Mouse (Mus musculus): ENCODE results near the gene Svop.
A peak's percentile ranks its signal among the peaks of the same experiment; 100 is the strongest.

Svop gene

DNA sequence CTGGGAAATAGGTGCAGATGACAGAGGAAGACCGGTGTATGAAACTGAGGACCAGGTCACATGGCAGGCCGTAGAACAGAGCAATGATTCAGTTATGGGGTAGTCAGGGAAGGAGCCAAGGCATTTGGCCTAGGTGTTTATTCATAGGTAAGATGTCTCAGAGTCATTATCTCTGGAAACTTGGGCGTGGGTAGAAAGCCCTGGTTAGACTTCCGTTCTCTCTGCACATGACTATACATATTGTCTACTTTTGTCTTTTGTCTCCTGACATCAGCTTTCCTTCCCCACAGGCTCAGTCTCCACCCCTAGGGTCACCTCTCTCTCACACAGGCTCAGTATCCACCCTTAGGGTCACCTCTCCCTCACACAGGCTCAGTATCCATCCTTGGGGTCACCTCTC, 47.6 kb downstream of the Svop start:
- no peak for DNase-seq

DNA sequence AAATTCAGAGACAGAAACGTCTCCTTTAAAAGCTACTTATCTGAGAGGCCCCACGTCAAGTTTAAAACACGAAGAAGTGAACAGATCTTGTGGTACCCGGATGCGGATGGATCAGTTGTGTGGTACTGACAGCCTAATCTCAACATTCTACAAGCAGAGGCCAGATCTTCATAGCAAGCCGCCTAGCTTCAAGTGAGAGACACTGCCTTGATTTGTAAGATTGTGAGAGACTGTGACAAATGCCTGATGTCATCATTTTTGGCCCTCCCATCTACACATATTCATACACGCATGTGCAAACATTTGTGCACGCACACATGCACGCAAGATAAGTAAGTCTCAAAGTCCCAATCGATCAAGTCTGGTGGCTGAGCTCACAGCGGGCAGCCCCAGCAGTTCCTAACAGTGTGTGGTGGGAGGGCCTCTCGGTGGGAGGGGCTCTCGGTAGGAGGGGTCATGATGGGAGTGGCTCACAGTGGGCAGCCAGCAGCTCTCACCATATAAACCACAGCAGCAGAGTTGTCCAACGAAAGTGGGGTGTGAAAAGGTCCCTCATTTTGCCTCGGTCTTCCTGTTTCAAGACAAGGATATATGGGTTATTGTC, 49.9 kb downstream of the Svop start:
- peak in 1 of 2 experiments; percentile 14 for DNase-seq

GRCm38 (mm10) chr5:114040911-114041310, 50.5 kb downstream of the Svop start:
- no peak for DNase-seq

DNA sequence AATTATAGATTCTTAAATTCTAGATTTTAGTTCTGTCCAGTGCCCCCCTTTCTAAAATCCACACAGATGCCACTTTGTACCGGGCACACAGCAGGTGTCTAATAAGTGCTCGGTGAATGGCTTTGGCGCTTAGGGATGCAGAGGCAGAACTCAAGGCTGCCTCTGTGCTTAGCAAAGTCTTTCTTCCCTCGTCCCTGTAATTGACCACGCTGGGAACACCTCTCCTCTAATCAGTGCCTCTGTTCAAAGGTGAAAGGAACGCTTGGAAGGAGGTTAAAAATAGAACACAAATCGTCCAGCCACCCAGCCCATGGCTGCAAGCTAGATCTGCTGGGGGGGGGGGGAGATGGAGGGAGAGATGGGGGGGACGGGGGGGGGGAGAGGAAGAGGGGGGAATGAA, 50.9 kb downstream of the Svop start:
- no peak for DNase-seq

GRCm38 (mm10) chr5:114035111-114035510, 56.3 kb downstream of the Svop start:
- no peak for DNase-seq

DNA sequence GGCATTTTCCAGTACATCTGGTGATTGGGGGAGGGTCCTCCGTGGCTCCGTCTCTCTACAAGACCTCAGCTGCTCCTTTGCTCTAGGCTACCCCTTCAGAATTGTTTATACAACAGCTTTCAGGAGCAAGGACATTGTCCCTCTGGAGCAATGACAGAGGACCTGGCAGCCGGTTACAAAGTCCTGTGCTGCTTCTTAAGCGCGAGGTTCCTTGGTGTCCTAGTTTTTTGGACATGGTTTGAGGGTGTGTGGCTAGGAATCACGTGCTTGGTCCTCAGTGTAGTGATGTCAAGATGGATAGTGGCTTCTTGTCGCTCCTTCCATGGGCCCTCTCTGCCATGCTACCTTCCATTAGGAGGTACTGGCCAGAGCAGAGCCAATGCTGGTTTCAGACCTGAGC, 57.0 kb downstream of the Svop start:
- DNase-seq = no peak

DNA sequence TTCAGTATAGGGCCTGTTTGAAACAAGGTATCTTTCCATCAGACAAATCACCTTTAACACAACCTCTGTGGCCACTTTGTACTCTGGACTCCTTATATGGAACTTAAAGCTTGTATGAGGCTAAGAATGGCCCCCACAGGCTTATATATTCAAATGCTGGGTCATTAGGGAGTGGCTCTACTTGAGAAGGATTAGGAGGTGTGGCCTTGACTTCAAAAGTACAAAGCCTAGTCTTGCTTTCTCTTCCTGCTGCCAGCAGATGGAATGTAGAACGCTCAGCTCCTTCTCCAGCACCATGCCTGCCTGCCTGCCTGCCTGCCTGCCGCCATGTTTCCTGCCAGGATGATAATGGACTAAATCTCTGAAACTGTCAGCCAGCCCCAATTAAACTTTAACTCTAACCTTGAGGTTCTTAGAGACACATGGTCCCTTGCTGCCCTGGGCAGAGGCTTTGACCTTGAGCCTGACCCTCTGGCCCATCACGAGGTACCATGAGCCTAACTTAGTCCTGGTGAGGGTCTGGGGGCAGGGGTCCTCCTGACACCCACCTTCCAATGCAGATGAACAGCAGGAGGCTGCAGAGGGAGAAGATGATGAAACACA, 59.1 kb downstream of the Svop start:
- DNase-seq = no peak

- DNase-seq = no peak
Observed at GRCm38 (mm10) chr5:114030652-114031051, 60.7 kb downstream of the Svop start.

- no peak for DNase-seq
Observed at GRCm38 (mm10) chr5:114028111-114028510, 63.3 kb downstream of the Svop start.

GRCm38 (mm10) chr5:114027217-114027944, 64.0 kb downstream of the Svop start:
- DNase-seq = no peak

GRCm38 (mm10) chr5:114024885-114025284, 66.5 kb downstream of the Svop start:
- no peak for DNase-seq

DNA sequence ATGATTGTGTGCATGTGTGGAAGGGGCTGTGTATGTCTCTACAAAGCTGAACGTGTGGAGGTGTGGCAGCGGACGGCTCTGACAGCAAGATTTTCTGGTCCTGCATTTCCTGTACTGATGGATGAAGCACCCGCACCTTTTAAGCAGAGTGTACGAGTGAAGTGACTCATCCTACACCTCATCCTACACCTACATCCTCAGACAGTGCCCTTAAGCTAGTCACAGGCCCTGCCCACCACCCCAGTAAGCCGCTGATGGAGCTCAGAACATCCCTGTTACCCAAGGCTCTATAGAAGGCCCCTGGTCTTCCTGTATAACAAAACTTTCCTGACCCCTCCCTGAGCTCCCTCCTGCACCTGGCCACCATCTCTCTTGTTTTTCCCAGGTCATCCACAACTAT, 67.0 kb downstream of the Svop start:
- no peak for DNase-seq

GRCm38 (mm10) chr5:114015121-114015520, 76.2 kb downstream of the Svop start:
- DNase-seq = no peak

- no peak for DNase-seq
Observed at GRCm38 (mm10) chr5:114009049-114009448, 82.3 kb downstream of the Svop start.

GRCm38 (mm10) chr5:114007753-114008453, 83.5 kb downstream of the Svop start:
- no peak for DNase-seq

DNA sequence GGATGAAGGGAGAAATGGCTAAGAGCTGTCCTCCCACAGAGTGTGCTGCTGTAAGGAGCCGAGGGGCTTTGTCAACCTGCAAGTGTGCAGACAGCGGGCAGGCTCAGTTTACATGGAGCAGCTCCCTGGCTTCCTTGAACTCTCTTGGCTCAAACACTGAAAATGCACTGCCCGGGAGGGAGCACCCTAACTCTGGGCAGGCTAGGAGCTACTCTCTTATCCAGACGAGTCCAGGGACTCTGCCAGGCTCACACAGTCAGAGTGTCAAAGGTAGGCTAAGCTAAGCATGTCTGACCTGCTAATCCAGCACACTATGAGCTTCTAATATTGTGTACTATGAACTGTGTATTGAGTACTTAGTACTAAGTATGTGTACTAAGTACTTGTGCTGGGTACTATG, 84.4 kb downstream of the Svop start:
- DNase-seq = no peak

DNA sequence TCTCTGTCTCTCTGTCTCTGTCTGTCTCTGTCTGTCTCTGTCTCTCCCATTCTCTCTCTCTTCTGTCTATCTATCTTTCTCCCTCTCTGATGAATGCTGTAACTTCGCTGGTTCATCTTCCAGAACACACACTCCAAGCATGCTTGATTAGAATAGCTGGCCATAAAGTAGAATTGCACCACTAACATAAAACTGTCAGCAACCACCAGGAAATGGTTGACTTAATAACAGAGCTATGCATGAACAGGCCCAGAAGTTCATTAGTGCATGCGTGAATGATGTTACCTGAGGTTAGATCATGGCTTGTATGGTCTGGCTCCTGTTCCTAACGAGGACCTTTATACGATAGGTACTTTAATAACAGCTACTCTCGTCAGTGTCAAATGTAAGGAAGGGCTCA, 86.3 kb downstream of the Svop start:
- DNase-seq = no peak

DNA sequence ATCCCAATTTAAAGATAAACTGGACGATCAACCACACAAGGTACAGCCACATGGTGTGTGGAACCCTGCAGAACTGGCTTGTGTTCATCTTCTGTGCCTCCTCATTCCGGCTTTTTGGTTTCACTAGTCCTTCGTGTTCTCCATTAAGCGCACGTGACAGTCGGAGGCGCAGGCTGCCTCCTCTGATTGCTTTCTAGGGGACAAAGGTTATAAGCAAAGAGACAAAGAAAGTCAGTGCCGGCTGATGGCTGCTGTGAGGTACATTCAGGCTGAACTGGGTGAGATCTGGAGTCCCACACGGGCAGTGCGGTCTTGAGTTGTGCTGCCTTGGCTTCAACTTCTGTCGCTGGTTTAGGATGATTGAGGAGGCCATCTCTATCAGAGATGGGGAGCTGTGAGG, 86.8 kb downstream of the Svop start:
- no peak for DNase-seq

- DNase-seq = no peak
Observed at GRCm38 (mm10) chr5:114003542-114003941, 87.8 kb downstream of the Svop start, which contains the start of gene Dao. Gene Dao (plus strand): TSS chr5:114003703.

DNA sequence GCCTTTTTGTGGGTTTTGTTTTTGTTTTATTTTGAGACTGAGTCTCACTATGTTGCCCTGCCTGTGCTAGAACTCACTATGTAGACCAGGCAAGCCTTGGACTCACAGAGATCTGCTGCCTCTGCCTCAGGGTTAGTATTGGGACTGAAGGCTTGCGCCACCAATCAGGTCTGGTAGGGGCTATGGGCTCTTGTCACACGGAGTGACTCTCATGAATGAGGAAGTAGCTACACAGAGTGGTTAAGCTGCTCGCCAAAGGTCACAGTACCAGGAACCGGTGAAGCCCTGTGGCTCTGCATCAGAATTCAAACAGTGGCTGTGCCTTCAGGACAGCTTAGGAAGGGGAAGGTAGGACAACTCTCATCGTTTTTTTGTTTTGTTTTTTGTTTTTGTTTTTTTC, 92.0 kb downstream of the Svop start:
- no peak for DNase-seq

GRCm38 (mm10) chr5:113996458-113996857, 94.9 kb downstream of the Svop start:
- DNase-seq = no peak

- peak; percentile 56 to 63 for DNase-seq
Observed at GRCm38 (mm10) chr5:113993487-113994465, 97.6 kb downstream of the Svop start, which contains the start of gene Ssh1. Gene Ssh1 (minus strand): TSS chr5:113993894.

Data from thymus, postnatal 36 days (tissue).